Mouse (Mus musculus) ES-E14 (cell line): ENCODE measurements around the gene Gm5105. TPM values are rescaled to one million over a fixed set of nuclear protein-coding genes. Genes with fewer than 3 reads are reported as not detected.

Experiments
- DNase-seq: peaks from one replicate; pipeline ENCODE4 v3.0.0-alpha.2; 2013; ENCODE audit warnings: low read depth, low spot score
- H3K27ac ChIP-seq: 2 replicates; pipeline ENCODE4 v1.5.1; 2012; ENCODE audit warnings: low read depth, mild to moderate bottlenecking, low read length, moderate library complexity, mixed read lengths; ENCODE audit not compliant: poor library complexity, insufficient read depth, severe bottlenecking
- H3K36me3 ChIP-seq: 2 replicates; pipeline ENCODE4 v1.6.1; 2012; ENCODE audit warnings: mild to moderate bottlenecking, low read length, moderate library complexity, mixed read lengths; ENCODE audit not compliant: control insufficient read depth, poor library complexity, insufficient read depth, severe bottlenecking
- H3K4me1 ChIP-seq, 2 experiments: fragments of 150-350 bp in 1 of 2; sonication (generic) in 1 of 2; 2 replicates each; pipeline ENCODE4 v1.6.1; 2012; ENCODE audit warnings: low read length in 2 of 2, mild to moderate bottlenecking in 1 of 2, mixed read lengths in 1 of 2; ENCODE audit not compliant: control insufficient read depth in 2 of 2, insufficient read depth in 2 of 2, poor library complexity in 1 of 2
- H3K4me3 ChIP-seq, 2 experiments: fragments of 150-350 bp in 1 of 2; sonication (generic) in 1 of 2; 2 replicates each; pipeline ENCODE4 v1.5.1; 2012; ENCODE audit warnings: low read length in 2 of 2, low read depth in 1 of 2, mild to moderate bottlenecking in 1 of 2, mixed read lengths in 1 of 2; ENCODE audit not compliant: insufficient read depth in 1 of 2, poor library complexity in 1 of 2, severe bottlenecking in 1 of 2
- H3K9ac ChIP-seq: 2 replicates; pipeline ENCODE4 v1.6.1; 2012; ENCODE audit warnings: low read depth, mild to moderate bottlenecking, low read length, mixed read lengths; ENCODE audit not compliant: poor library complexity, insufficient read depth, severe bottlenecking
- H3K9me3 ChIP-seq: fragments of 150-350 bp; sonication (generic); 2 replicates; pipeline ENCODE4 v1.6.1; 2012; ENCODE audit warnings: low read depth, mild to moderate bottlenecking, low read length; ENCODE audit not compliant: control insufficient read depth, insufficient read depth
- CHD2 ChIP-seq: IDR thresholded peaks from 2 replicates; pipeline ENCODE4 v1.6.1; 2014; ENCODE audit warnings: mild to moderate bottlenecking, low read depth, low read length, inconsistent platforms
- HCFC1 ChIP-seq: IDR thresholded peaks from 2 replicates; pipeline ENCODE4 v1.6.1; 2012; ENCODE audit warnings: low read length, inconsistent platforms, borderline replicate concordance; ENCODE audit not compliant: insufficient read depth
- MAFK ChIP-seq: IDR thresholded peaks from 2 replicates; pipeline ENCODE4 v1.6.1; 2014; ENCODE audit warnings: mild to moderate bottlenecking, low read depth, low read length, inconsistent platforms; ENCODE audit not compliant: insufficient read depth
- ZC3H11A ChIP-seq: IDR thresholded peaks from 2 replicates; pipeline ENCODE4 v1.6.1; 2012; ENCODE audit warnings: low read depth, mild to moderate bottlenecking, inconsistent platforms, low read length, borderline replicate concordance
- ZNF384 ChIP-seq: IDR thresholded peaks from 2 replicates; pipeline ENCODE4 v1.6.1; 2012; ENCODE audit warnings: low read depth, low read length, inconsistent platforms
- in situ Hi-C, 2 experiments: fragments of 600-800 bp; cut with MboI; formaldehyde crosslinking; loops; one replicate each; pipeline ENCODE4 v1.15.1; 2025; ENCODE audit warnings: low sequenced_read_pairs in 2 of 2, inconsistent platforms in 1 of 2; ENCODE audit not compliant: unreplicated experiment in 2 of 2
- total RNA-seq: library from RNA; depleted of rRNA; stranded (reverse); fragments of 300-350 nt; gene quantifications from 2 replicates; pipeline ENCODE4 v1.2.3, GENCODE M21; 2012

The Gm5105 gene
- total RNA-seq, 1 experiment = not detected

GRCm38 (mm10) chr3:138058226-138058625 lies 9.0 kb downstream of the Gm5105 start:
- TF ChIP-seq HCFC1 (no peak), ZC3H11A (no peak), MAFK (no peak), CHD2 (no peak), ZNF384 (no peak)
- H3K36me3 ChIP-seq = no peaks in the 10 kb centered on the region
- H3K4me1 ChIP-seq = no peaks in the 10 kb centered on the region
- no peak overlapping the region for H3K4me3 ChIP-seq
- no peaks in the 10 kb centered on the region for H3K9me3 ChIP-seq
- in situ Hi-C loops = no loop called here
- no peak overlapping the region for H3K9ac ChIP-seq
- no peak for DNase-seq
- H3K27ac ChIP-seq = no peak overlapping the region

DNA sequence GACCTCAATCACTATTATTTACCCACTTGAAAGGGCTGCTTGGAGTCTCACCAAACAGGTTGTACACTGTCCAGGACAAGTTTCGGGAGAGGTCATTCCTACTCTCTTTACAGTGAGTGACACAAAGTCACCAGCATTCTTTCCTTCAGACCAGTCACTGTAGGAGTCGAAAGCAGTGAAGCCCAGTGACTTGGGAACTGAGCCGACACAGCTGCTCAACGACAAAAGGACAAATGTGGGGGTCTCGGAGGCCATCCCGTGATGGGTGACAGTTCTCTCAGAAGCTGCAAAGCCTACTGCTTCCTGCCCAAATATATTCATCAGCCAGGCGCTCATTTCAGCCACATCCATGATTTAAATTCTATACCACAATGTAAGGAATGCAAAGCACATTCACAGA lies 10.2 kb downstream of the Gm5105 start:
- no peaks in the 10 kb centered on the region for H3K9me3 ChIP-seq
- no peak overlapping the region for H3K4me3 ChIP-seq
- in situ Hi-C loops = no loop called here
- H3K27ac ChIP-seq = no peak overlapping the region
- no peak for DNase-seq
- H3K4me1 ChIP-seq = no peaks in the 10 kb centered on the region
- H3K36me3 ChIP-seq = no peaks in the 10 kb centered on the region
- H3K9ac ChIP-seq = no peak overlapping the region
- TF ChIP-seq ZC3H11A (no peak), ZNF384 (no peak), CHD2 (no peak), HCFC1 (no peak), MAFK (no peak)

GRCm38 (mm10) chr3:138053969-138054368 lies 13.2 kb downstream of the Gm5105 start:
- no peak for DNase-seq
- in situ Hi-C loops = no loop called here
- H3K9ac ChIP-seq = no peak overlapping the region
- H3K9me3 ChIP-seq = no peaks in the 10 kb centered on the region
- no peaks in the 10 kb centered on the region for H3K4me1 ChIP-seq
- TF ChIP-seq ZNF384 (no peak), MAFK (no peak), CHD2 (no peak), HCFC1 (no peak), ZC3H11A (no peak)
- no peak overlapping the region for H3K27ac ChIP-seq
- no peak overlapping the region for H3K4me3 ChIP-seq
- H3K36me3 ChIP-seq = no peaks in the 10 kb centered on the region

GRCm38 (mm10) chr3:138051431-138051830 lies 15.8 kb downstream of the Gm5105 start:
- in situ Hi-C loops = no loop called here
- Histone ChIP-seq H3K9me3 (no peaks in the 10 kb centered on the region), H3K36me3 (no peaks in the 10 kb centered on the region), H3K4me3 (no peak overlapping the region), H3K27ac (no peak overlapping the region), H3K9ac (no peak overlapping the region), H3K4me1 (no peaks in the 10 kb centered on the region)
- DNase-seq = no peak
- TF ChIP-seq HCFC1 = no peak
- TF ChIP-seq ZC3H11A = no peak
- no peak for TF ChIP-seq CHD2
- TF ChIP-seq MAFK = no peak
- no peak for TF ChIP-seq ZNF384

GRCm38 (mm10) chr3:138050772-138051171 lies 16.4 kb downstream of the Gm5105 start:
- Histone ChIP-seq H3K4me1 (no peaks in the 10 kb centered on the region), H3K27ac (no peak overlapping the region), H3K36me3 (no peaks in the 10 kb centered on the region), H3K4me3 (no peak overlapping the region), H3K9me3 (no peaks in the 10 kb centered on the region), H3K9ac (no peak overlapping the region)
- in situ Hi-C loops = no loop called here
- TF ChIP-seq ZC3H11A = no peak
- no peak for TF ChIP-seq ZNF384
- no peak for TF ChIP-seq CHD2
- no peak for TF ChIP-seq MAFK
- no peak for TF ChIP-seq HCFC1
- no peak for DNase-seq
